Mouse (Mus musculus) heart, adult 2 months (tissue): ENCODE data around the gene Chordc1.
"Not testable (repeated sequence)": the region's sequence is repeated elsewhere in the genome, so short reads cannot be mapped to it uniquely, and the experiment has no call there.

ENCODE experiments used
- CTCF ChIP-seq: fragments of 200-600 bp; IDR thresholded peaks from 2 replicates; pipeline ENCODE4 v1.8.1; 2022; ENCODE audit warnings: antibody characterized with exemption, mild to moderate bottlenecking, moderate library complexity
- POLR2A ChIP-seq: fragments of 200-500 bp; IDR thresholded peaks from 2 replicates; pipeline ENCODE4 v1.6.1; 2011; ENCODE audit warnings: mild to moderate bottlenecking, low read depth, low read length, control low read depth; ENCODE audit not compliant: insufficient read depth

DNA sequence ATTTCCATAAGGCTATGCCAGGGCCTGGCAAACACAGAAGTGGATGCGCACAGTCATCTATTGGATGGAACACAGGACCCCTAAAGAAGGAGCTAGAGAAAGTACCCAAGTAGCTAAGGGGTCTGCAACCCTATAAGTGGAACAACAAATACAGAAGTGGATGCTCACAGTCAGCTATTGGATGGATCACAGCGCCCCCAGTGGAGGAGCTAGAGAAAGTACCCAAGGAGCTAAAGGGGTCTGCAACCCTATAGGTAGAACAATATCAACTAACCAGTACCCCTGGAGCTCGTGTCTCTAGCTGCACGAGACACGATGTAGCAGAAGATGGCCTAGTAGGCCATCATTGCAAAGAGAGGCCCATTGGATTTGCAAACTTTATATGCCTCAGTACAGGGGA lies 13.2 kb upstream of the Chordc1 start:
- TF ChIP-seq CTCF: peak; percentile 53
- not testable (repeated sequence) for TF ChIP-seq POLR2A
